Mouse (Mus musculus) forebrain, embryonic 14.5 days (tissue): ENCODE results near the gene Mcur1. TPM values are rescaled to one million over a fixed set of nuclear protein-coding genes. Genes with fewer than 3 reads are reported as not detected.
A peak's percentile ranks its signal among the peaks of the same experiment; 100 is the strongest.

Experiments
- ATAC-seq: fragments of 200-750 bp; cut with Nextera tagmentation; 2 replicates; pipeline ENCODE4 v1.8.0; 2017; ENCODE audit warnings: mild to moderate bottlenecking, moderate library complexity
- DNase-seq: peaks from one replicate; pipeline ENCODE4 v3.0.0-alpha.2; 2015; ENCODE audit warnings: low spot score
- H3K27ac ChIP-seq: fragments of 300-500 bp; sonication (generic); 2 replicates; pipeline ENCODE4 v1.5.1; 2014; ENCODE audit warnings: low read depth, mild to moderate bottlenecking, control low read depth, low read length, moderate library complexity
- H3K27me3 ChIP-seq: fragments of 300-500 bp; sonication (generic); replicated peaks from 2 replicates; pipeline ENCODE4 v1.6.1; 2014; ENCODE audit warnings: low read length, control low read depth, mixed read lengths; ENCODE audit not compliant: control insufficient read depth, insufficient read depth
- H3K36me3 ChIP-seq: fragments of 300-500 bp; sonication (generic); 2 replicates; pipeline ENCODE4 v1.6.1; 2014; ENCODE audit warnings: low read length, control low read depth; ENCODE audit not compliant: control insufficient read depth, insufficient read depth
- H3K4me1 ChIP-seq: fragments of 300-500 bp; sonication (generic); 2 replicates; pipeline ENCODE4 v1.6.1; 2014; ENCODE audit warnings: antibody characterized with exemption, low read length, control low read depth; ENCODE audit not compliant: control insufficient read depth, insufficient read depth
- H3K4me2 ChIP-seq: fragments of 300-500 bp; sonication (generic); 2 replicates; pipeline ENCODE4 v1.6.1; 2014; ENCODE audit warnings: mild to moderate bottlenecking, control low read depth, low read length
- H3K4me3 ChIP-seq: fragments of 300-500 bp; sonication (generic); 2 replicates; pipeline ENCODE4 v1.5.1; 2014; ENCODE audit warnings: low read depth, low read length, control low read depth
- H3K9ac ChIP-seq: fragments of 300-500 bp; sonication (generic); 2 replicates; pipeline ENCODE4 v1.6.1; 2014; ENCODE audit warnings: mild to moderate bottlenecking, low read length, control low read depth, moderate library complexity
- H3K9me3 ChIP-seq: fragments of 300-500 bp; sonication (generic); replicated peaks from 2 replicates; pipeline ENCODE4 v1.6.1; 2016; ENCODE audit warnings: low read length, control low read depth, mixed read lengths; ENCODE audit not compliant: control insufficient read depth
- WGBS: fragments of 180-500 bp; shearing (Covaris S2); extraction: QIAGEN DNeasy Blood & Tissue Kit; methylation state at CpG from one replicate; pipeline ENCODE4 v1.1.7; 2014; 5-methylcytosine and 5-hydroxymethylcytosine counted together
- polyA plus RNA-seq: library from polyadenylated mRNA; unstranded; fragments of >200 nt; fragmentation: Nextera tagmentation; extraction: Ambion mirVana; gene quantifications from 2 replicates; pipeline ENCODE4 v1.2.1, GENCODE M21; 2014

Gene Mcur1
- polyA plus RNA-seq, 1 experiment from 2014 or later: 7.2 TPM

DNA sequence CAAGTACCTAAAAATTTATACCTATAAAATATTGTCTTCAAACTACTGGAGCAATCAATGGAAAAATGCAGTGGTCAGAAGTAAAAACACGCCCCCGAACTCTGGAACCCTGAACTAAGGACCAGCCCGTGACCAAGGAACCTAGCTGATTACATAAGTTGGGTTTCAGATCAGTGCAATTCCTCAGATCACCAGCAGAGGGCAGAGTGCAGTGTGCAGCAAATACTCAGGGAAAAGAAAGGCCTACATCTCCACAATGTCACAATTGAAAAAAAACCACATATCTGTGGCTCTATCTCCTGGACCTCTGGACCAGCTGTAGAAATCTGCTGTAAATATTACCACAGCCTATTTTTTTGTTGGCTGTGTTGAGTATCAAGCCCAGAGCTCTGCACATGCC lies 13.1 kb downstream of the Mcur1 start:
- H3K36me3 ChIP-seq: peaks cover 22% of the 10 kb centered on the region; the same call in 1 of the 2 replicates
- no peaks in the 10 kb centered on the region for H3K9me3 ChIP-seq
- DNase-seq: peak; percentile 86
- H3K4me1 ChIP-seq: no peaks in the 10 kb centered on the region
- no peak overlapping the region for H3K4me3 ChIP-seq
- H3K27me3 ChIP-seq: no peaks in the 10 kb centered on the region
- 35% methylated on average over 3 of the region's 3 CpGs for WGBS
- peak; percentile 44; the same call in 1 of the 2 replicates for ATAC-seq
- no peak overlapping the region for H3K27ac ChIP-seq
- H3K4me2 ChIP-seq: no peak overlapping the region
- no peak overlapping the region for H3K9ac ChIP-seq

DNA sequence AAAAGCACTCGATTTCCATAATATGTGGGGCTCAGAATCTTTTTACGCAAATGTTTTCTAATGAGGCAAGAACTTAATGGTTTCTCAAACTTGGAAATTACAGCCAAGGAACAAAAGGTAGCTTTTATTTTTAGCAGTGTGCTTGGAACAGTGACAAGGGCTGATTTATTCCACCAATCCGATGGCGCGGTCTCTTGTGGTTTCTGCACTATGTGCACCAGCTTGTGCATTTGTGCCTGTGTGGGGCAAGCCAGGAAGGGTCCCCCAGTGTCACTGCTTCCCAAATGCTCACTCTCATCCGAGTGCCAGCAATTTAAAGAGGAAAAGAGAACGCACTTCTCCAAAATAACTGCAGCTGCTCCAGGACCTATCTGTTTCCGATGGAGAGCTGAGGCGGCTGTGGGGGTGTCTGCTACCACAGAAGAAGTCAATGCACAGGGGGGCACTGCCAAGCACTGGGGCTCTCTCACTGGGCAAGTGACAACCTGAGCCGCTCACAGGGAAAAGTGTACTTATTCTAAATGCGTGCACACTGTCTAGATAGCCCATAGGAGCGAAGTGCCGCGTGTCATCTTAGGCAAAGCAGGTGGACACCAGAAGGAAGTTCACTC lies 19.7 kb downstream of the Mcur1 start:
- H3K27ac ChIP-seq: no peak overlapping the region
- H3K4me2 ChIP-seq: peak overlapping the region; percentile 3; the same call in 1 of the 2 replicates
- DNase-seq (peak; percentile 75), ATAC-seq (peak; percentile 77)
- H3K27me3 ChIP-seq: no peaks in the 10 kb centered on the region
- H3K9ac ChIP-seq: no peak overlapping the region
- peaks cover 7% of the 10 kb centered on the region; the same call in 1 of the 2 replicates for H3K36me3 ChIP-seq
- H3K9me3 ChIP-seq: no peaks in the 10 kb centered on the region
- H3K4me3 ChIP-seq: no peak overlapping the region
- H3K4me1 ChIP-seq: peaks cover 20% of the 10 kb centered on the region
- WGBS: 50% methylated on average over 14 of the region's 14 CpGs

GRCm38 (mm10) chr13:43539409-43539808 lies 20.6 kb downstream of the Mcur1 start:
- no peak overlapping the region for H3K9ac ChIP-seq
- peaks cover 7% of the 10 kb centered on the region; the same call in 1 of the 2 replicates for H3K36me3 ChIP-seq
- ATAC-seq (no peak), DNase-seq (no peak)
- no peaks in the 10 kb centered on the region for H3K9me3 ChIP-seq
- no peak overlapping the region for H3K4me3 ChIP-seq
- H3K27ac ChIP-seq: no peak overlapping the region; the same call in 1 of the 2 replicates
- H3K4me1 ChIP-seq: peaks cover 20% of the 10 kb centered on the region
- WGBS: 80% methylated on average over 3 of the region's 3 CpGs
- H3K27me3 ChIP-seq: no peaks in the 10 kb centered on the region
- H3K4me2 ChIP-seq: no peak overlapping the region

- H3K4me2 ChIP-seq: no peak overlapping the region
- peaks cover 20% of the 10 kb centered on the region for H3K4me1 ChIP-seq
- WGBS: 76% methylated on average over 6 of the region's 6 CpGs
- H3K4me3 ChIP-seq: no peak overlapping the region
- H3K9ac ChIP-seq: no peak overlapping the region
- no peak overlapping the region for H3K27ac ChIP-seq
- H3K27me3 ChIP-seq: no peaks in the 10 kb centered on the region
- no peak for DNase-seq
- H3K36me3 ChIP-seq: no peaks in the 10 kb centered on the region
- no peaks in the 10 kb centered on the region for H3K9me3 ChIP-seq
- no peak for ATAC-seq
Measured at GRCm38 (mm10) chr13:43537854-43538253, 22.1 kb downstream of the Mcur1 start.

DNA sequence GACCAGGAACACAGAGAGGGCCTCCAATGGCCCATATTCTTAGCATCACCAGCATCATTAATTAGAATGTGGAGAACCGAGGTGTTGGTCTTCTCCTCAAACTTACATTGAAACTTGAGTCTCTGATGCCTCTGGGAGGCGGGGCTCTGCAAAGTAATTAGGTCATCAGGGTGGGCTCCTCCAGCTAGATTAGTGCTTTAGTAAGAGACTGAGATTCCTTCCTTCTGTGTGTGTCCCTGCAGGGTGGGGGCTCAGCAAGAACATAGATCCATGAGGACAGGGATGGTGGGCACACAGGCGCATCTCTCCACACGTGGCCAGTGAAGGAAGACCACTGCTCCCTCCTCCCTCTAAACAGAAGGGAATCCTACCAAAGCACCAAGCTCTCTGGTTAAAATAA lies 26.0 kb downstream of the Mcur1 start:
- Histone ChIP-seq H3K27ac (no peak overlapping the region), H3K4me2 (no peak overlapping the region), H3K27me3 (no peaks in the 10 kb centered on the region), H3K9me3 (no peaks in the 10 kb centered on the region), H3K36me3 (no peaks in the 10 kb centered on the region), H3K9ac (no peak overlapping the region), H3K4me1 (peaks cover 23% of the 10 kb centered on the region), H3K4me3 (no peak overlapping the region)
- ATAC-seq: no peak
- DNase-seq: no peak
- 70% methylated on average over 4 of the region's 4 CpGs for WGBS

DNA sequence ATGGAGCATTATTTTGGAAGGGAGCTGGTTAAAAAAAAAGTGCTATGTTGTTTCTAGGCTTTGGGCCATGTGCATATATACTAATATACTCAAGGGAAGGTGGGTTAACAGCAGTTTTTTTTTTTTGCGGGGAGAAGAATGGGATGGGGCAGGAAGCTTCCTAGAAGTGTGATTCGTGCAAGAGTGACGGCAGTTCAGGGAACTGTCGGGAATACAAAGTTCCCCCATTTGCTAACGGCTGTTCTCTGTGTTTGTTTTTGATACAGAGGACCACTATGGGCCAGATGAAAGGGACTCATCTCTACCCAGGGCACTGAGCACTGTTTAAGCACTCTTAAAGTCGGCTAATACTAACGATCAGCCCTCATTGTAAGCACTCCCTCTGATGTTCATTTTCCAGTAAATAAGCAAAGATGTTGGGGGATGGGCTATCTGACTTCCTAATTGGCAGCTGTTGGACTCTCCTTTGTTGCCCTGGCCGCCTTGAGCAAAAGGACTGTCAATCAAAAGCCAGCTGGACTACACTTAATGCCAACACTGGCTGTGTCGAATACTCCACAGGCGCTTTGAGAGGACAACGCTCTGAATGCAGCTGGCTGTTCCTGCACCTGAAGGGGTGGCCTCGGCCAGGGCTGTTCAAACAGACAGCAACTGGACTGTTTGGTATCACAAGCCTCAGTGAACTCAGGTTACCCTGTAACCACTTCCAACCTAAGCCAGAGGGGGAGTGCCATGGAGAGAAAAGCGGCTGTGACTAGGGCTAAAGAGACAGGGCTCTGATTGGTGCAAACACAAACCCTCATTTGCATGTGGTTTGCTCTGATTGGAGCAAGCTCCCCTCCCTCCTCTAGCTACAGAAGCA lies 28.9 kb downstream of the Mcur1 start:
- ATAC-seq: peak; percentile 94
- 0 out of 2 replicates have a peak overlapping the region, but pooled peaks have one; percentile 2 for H3K9ac ChIP-seq

GRCm38 (mm10) chr13:43530129-43530831 lies 29.7 kb downstream of the Mcur1 start:
- H3K27ac ChIP-seq: peak overlapping the region; percentile 70
- H3K36me3 ChIP-seq: no peaks in the 10 kb centered on the region
- H3K4me2 ChIP-seq: peak overlapping the region; percentile 32; the same call in 1 of the 2 replicates
- WGBS: 41% methylated on average over 14 of the region's 14 CpGs
- peaks cover 27% of the 10 kb centered on the region for H3K4me1 ChIP-seq
- no peak for ATAC-seq
- no peaks in the 10 kb centered on the region for H3K27me3 ChIP-seq
- 0 out of 2 replicates have a peak overlapping the region, but pooled peaks have one; percentile 2 for H3K9ac ChIP-seq
- no peak for DNase-seq
- H3K9me3 ChIP-seq: no peaks in the 10 kb centered on the region
- no peak overlapping the region for H3K4me3 ChIP-seq

More for the DNA sequence above, 28.9 kb downstream of the Mcur1 start:
- WGBS: 1% methylated on average over 13 of the region's 13 CpGs
- peak overlapping the region; percentile 3; the same call in 1 of the 2 replicates for H3K4me3 ChIP-seq
- no peaks in the 10 kb centered on the region for H3K27me3 ChIP-seq
- peak overlapping the region; percentile 32 for H3K4me2 ChIP-seq
- no peaks in the 10 kb centered on the region for H3K36me3 ChIP-seq
- peaks cover 20% of the 10 kb centered on the region for H3K4me1 ChIP-seq
- peak overlapping the region; percentile 70 for H3K27ac ChIP-seq
- no peaks in the 10 kb centered on the region for H3K9me3 ChIP-seq
- peak; percentile 97 for DNase-seq

- Histone ChIP-seq H3K9me3 (no peaks in the 10 kb centered on the region), H3K4me3 (no peak overlapping the region), H3K4me1 (peaks cover 31% of the 10 kb centered on the region), H3K27me3 (no peaks in the 10 kb centered on the region), H3K36me3 (no peaks in the 10 kb centered on the region), H3K9ac (no peak overlapping the region), H3K27ac (no peak overlapping the region), H3K4me2 (no peak overlapping the region)
- 91% methylated on average over 5 of the region's 5 CpGs for WGBS
- no peak for ATAC-seq
- no peak for DNase-seq
Measured at GRCm38 (mm10) chr13:43526289-43526688, 33.7 kb downstream of the Mcur1 start.
